Mouse (Mus musculus) C2C12 (cell line): ENCODE data around the gene Cfap43. TPM values are rescaled to one million over a fixed set of nuclear protein-coding genes. Genes with fewer than 3 reads are reported as not detected.

Source experiments
- H3K27me3 ChIP-seq: one replicate; pipeline ENCODE4 v1.6.1; 2011; ENCODE audit not compliant: control insufficient read depth, insufficient read depth, insufficient read length
- H3K36me3 ChIP-seq: one replicate; pipeline ENCODE4 v1.6.1; 2011; ENCODE audit not compliant: control insufficient read depth, insufficient read depth
- H3K4me3 ChIP-seq: one replicate; pipeline ENCODE4 v1.5.1; 2011; ENCODE audit warnings: mild to moderate bottlenecking, control low read depth; ENCODE audit not compliant: poor library complexity, insufficient read depth, severe bottlenecking
- H3K79me2 ChIP-seq: one replicate; pipeline ENCODE4 v1.6.1; 2011; ENCODE audit not compliant: control insufficient read depth, insufficient read depth
- H3K79me3 ChIP-seq: one replicate; pipeline ENCODE4 v1.6.1; 2011; ENCODE audit warnings: low read depth, control low read depth
- H3ac ChIP-seq: one replicate; pipeline ENCODE3; 2011; ENCODE audit warnings: low read depth; ENCODE audit not compliant: control insufficient read depth, insufficient read length
- CEBPB ChIP-seq: IDR thresholded peaks from one replicate; pipeline ENCODE4 v1.6.1; 2011; ENCODE audit warnings: low read depth, mild to moderate bottlenecking, control low read depth, moderate library complexity
- CTCF ChIP-seq: IDR thresholded peaks from one replicate; pipeline ENCODE4 v1.5.1; 2011; ENCODE audit not compliant: control insufficient read depth, insufficient read depth, insufficient read length
- FOSL1 ChIP-seq: IDR thresholded peaks from one replicate; pipeline ENCODE4 v1.8.0; 2011; ENCODE audit warnings: mild to moderate bottlenecking, low read length; ENCODE audit not compliant: poor library complexity, insufficient read depth, severe bottlenecking
- MAX ChIP-seq: IDR thresholded peaks from one replicate; pipeline ENCODE4 v1.6.1; 2011; ENCODE audit warnings: mild to moderate bottlenecking, control low read depth
- MYOD1 ChIP-seq: IDR thresholded peaks from one replicate; pipeline ENCODE4 v1.6.1; 2011; ENCODE audit warnings: low read depth; ENCODE audit not compliant: control insufficient read depth, insufficient read length
- MYOG ChIP-seq: IDR thresholded peaks from one replicate; pipeline ENCODE4 v1.6.1; 2011; ENCODE audit not compliant: control insufficient read depth, insufficient read length; ENCODE audit errors: extremely low read depth
- USF1 ChIP-seq: IDR thresholded peaks from one replicate; pipeline ENCODE4 v1.6.1; 2011; ENCODE audit warnings: low read depth, mild to moderate bottlenecking, control low read depth, moderate library complexity
- polyA plus RNA-seq: library from polyadenylated mRNA; unstranded; fragments of >200 nt; fragmentation: generic; extraction: Trizol; gene quantifications from one replicate; pipeline ENCODE4 v1.2.1, GENCODE M21; 2012; ENCODE audit warnings: missing spikeins

Cfap43 gene
- polyA plus RNA-seq, 1 experiment: 0.07 TPM

- TF ChIP-seq MYOD1: no peak
- no peaks in the 10 kb centered on the region for H3K27me3 ChIP-seq
- no peaks in the 10 kb centered on the region for H3K79me2 ChIP-seq
- no peak overlapping the region for H3K4me3 ChIP-seq
- H3K36me3 ChIP-seq: no peaks in the 10 kb centered on the region
- no peak overlapping the region for H3ac ChIP-seq
- no peaks in the 10 kb centered on the region for H3K79me3 ChIP-seq
Observed at GRCm38 (mm10) chr19:47885886-47886285, 33.2 kb downstream of the Cfap43 start.

GRCm38 (mm10) chr19:47885191-47885743 is 33.8 kb downstream of the Cfap43 start:
- H3K79me3 ChIP-seq: no peaks in the 10 kb centered on the region
- no peaks in the 10 kb centered on the region for H3K27me3 ChIP-seq
- H3K4me3 ChIP-seq: no peak overlapping the region
- H3ac ChIP-seq: peak overlapping the region; percentile 8
- TF ChIP-seq CTCF (no peak), FOSL1 (no peak), MAX (peak; percentile 85), MYOD1 (no peak), MYOG (no peak), USF1 (no peak), CEBPB (no peak)
- no peaks in the 10 kb centered on the region for H3K36me3 ChIP-seq
- no peaks in the 10 kb centered on the region for H3K79me2 ChIP-seq

GRCm38 (mm10) chr19:47884296-47885085 is 34.6 kb downstream of the Cfap43 start:
- Histone ChIP-seq H3K79me2 (no peaks in the 10 kb centered on the region), H3K79me3 (no peaks in the 10 kb centered on the region), H3K4me3 (no peak overlapping the region), H3K36me3 (no peaks in the 10 kb centered on the region), H3K27me3 (no peaks in the 10 kb centered on the region), H3ac (no peak overlapping the region)
- no peak for TF ChIP-seq USF1
- no peak for TF ChIP-seq FOSL1
- no peak for TF ChIP-seq CEBPB
- no peak for TF ChIP-seq CTCF
- no peak for TF ChIP-seq MAX
- TF ChIP-seq MYOD1: no peak
- TF ChIP-seq MYOG: no peak

GRCm38 (mm10) chr19:47882882-47883254 is 36.2 kb downstream of the Cfap43 start:
- no peaks in the 10 kb centered on the region for H3K79me3 ChIP-seq
- H3K36me3 ChIP-seq: no peaks in the 10 kb centered on the region
- H3ac ChIP-seq: no peak overlapping the region
- no peaks in the 10 kb centered on the region for H3K27me3 ChIP-seq
- H3K79me2 ChIP-seq: no peaks in the 10 kb centered on the region
- no peak overlapping the region for H3K4me3 ChIP-seq
- TF ChIP-seq CEBPB: no peak
- TF ChIP-seq MAX: no peak
- TF ChIP-seq FOSL1: no peak
- no peak for TF ChIP-seq MYOD1
- TF ChIP-seq USF1: no peak
- no peak for TF ChIP-seq MYOG
- no peak for TF ChIP-seq CTCF

GRCm38 (mm10) chr19:47882151-47882881 is 36.8 kb downstream of the Cfap43 start:
- H3K27me3 ChIP-seq: no peaks in the 10 kb centered on the region
- H3K79me2 ChIP-seq: no peaks in the 10 kb centered on the region
- no peak overlapping the region for H3ac ChIP-seq
- H3K79me3 ChIP-seq: no peaks in the 10 kb centered on the region
- no peak for TF ChIP-seq USF1
- TF ChIP-seq MYOG: no peak
- peak; percentile 94 for TF ChIP-seq CTCF
- TF ChIP-seq MAX: peak; percentile 51
- no peak for TF ChIP-seq CEBPB
- no peaks in the 10 kb centered on the region for H3K36me3 ChIP-seq
- H3K4me3 ChIP-seq: no peak overlapping the region

GRCm38 (mm10) chr19:47881538-47881937 is 37.5 kb downstream of the Cfap43 start:
- Histone ChIP-seq H3K27me3 (no peaks in the 10 kb centered on the region), H3K4me3 (no peak overlapping the region), H3ac (no peak overlapping the region), H3K79me3 (no peaks in the 10 kb centered on the region), H3K36me3 (no peaks in the 10 kb centered on the region), H3K79me2 (no peaks in the 10 kb centered on the region)
- no peak for TF ChIP-seq MYOD1
- TF ChIP-seq CTCF: no peak
- TF ChIP-seq FOSL1: no peak
- TF ChIP-seq MYOG: no peak
- no peak for TF ChIP-seq MAX
- no peak for TF ChIP-seq CEBPB
